Mouse (Mus musculus): Measurements from ENCODE around the gene Tatdn2. TPM values are rescaled to one million over a fixed set of nuclear protein-coding genes. Genes with fewer than 3 reads are reported as not detected.

The Tatdn2 gene
- polyA plus RNA-seq, 1 experiment from 2014 or later: 0.37 TPM

- Histone ChIP-seq H3K4me2 (no peak overlapping the region), H3K36me3 (peaks cover 90% of the 10 kb centered on the region), H3K27ac (no peak overlapping the region), H3K4me3 (no peak overlapping the region), H3K4me1 (no peaks in the 10 kb centered on the region), H3K27me3 (no peaks in the 10 kb centered on the region), H3K9ac (no peak overlapping the region), H3K9me3 (no peaks in the 10 kb centered on the region)
- WGBS: 86% methylated on average over 3 of the region's 3 CpGs
- ATAC-seq (ENCODE audit: borderline replicate concordance, extremely low read depth, low FRiP score, low TSS enrichment): no peak
Observed at GRCm38 (mm10) chr6:113731296-113731695, 34.4 kb downstream of the Tatdn2 start.

- Histone ChIP-seq H3K4me2 (no peak overlapping the region), H3K9me3 (no peaks in the 10 kb centered on the region), H3K27ac (no peak overlapping the region), H3K4me1 (peaks cover 13% of the 10 kb centered on the region), H3K4me3 (no peak overlapping the region), H3K27me3 (no peaks in the 10 kb centered on the region), H3K36me3 (peaks cover 46% of the 10 kb centered on the region), H3K9ac (no peak overlapping the region)
- ATAC-seq (ENCODE audit: borderline replicate concordance, extremely low read depth, low FRiP score, low TSS enrichment): no peak
- WGBS: 91% methylated on average over 9 of the region's 9 CpGs
Observed at GRCm38 (mm10) chr6:113737318-113738046, 40.6 kb downstream of the Tatdn2 start.

- H3K9ac ChIP-seq: peak within 1 kb of the TSS; percentile 76
- H3K9me3 ChIP-seq: no peaks in the 10 kb centered on the region
- peak within 1 kb of the TSS; percentile 70 for H3K4me2 ChIP-seq
- H3K36me3 ChIP-seq: peaks cover 24% of the 10 kb centered on the region
- H3K27ac ChIP-seq: peak within 1 kb of the TSS; percentile 46; the same call in 1 of the 2 replicates
- H3K4me1 ChIP-seq: peaks cover 13% of the 10 kb centered on the region
- peak within 1 kb of the TSS; percentile 89 for H3K4me3 ChIP-seq
- H3K27me3 ChIP-seq: no peaks in the 10 kb centered on the region
- WGBS: 7% methylated on average over 41 of the region's 41 CpGs
- peak; percentile 77 for ATAC-seq (ENCODE audit: borderline replicate concordance, extremely low read depth, low FRiP score, low TSS enrichment)
Observed at GRCm38 (mm10) chr6:113740236-113741217, 43.7 kb downstream of the Tatdn2 start, which contains the start of gene Sec13. Gene Sec13 (minus strand): TSS chr6:113740743.

GRCm38 (mm10) chr6:113741425-113741824 is 44.6 kb downstream of the Tatdn2 start:
- H3K4me1 ChIP-seq: peaks cover 13% of the 10 kb centered on the region
- 64% methylated on average over 2 of the region's 2 CpGs for WGBS
- H3K36me3 ChIP-seq: peaks cover 15% of the 10 kb centered on the region
- no peaks in the 10 kb centered on the region for H3K9me3 ChIP-seq
- no peak for ATAC-seq (ENCODE audit: borderline replicate concordance, extremely low read depth, low FRiP score, low TSS enrichment)
- no peak overlapping the region for H3K4me3 ChIP-seq
- H3K4me2 ChIP-seq: no peak overlapping the region
- no peak overlapping the region for H3K27ac ChIP-seq
- no peak overlapping the region for H3K9ac ChIP-seq
- H3K27me3 ChIP-seq: 0 out of 2 replicates have a peak, but pooled peaks cover 2% of the 10 kb centered on the region

GRCm38 (mm10) chr6:113742321-113742720 is 45.5 kb downstream of the Tatdn2 start:
- no peak overlapping the region for H3K4me3 ChIP-seq
- peaks cover 13% of the 10 kb centered on the region for H3K4me1 ChIP-seq
- no peak overlapping the region for H3K4me2 ChIP-seq
- H3K9me3 ChIP-seq: no peaks in the 10 kb centered on the region
- peaks cover 9% of the 10 kb centered on the region for H3K36me3 ChIP-seq
- 58% methylated on average over 1 of the region's 1 CpGs for WGBS
- no peak overlapping the region for H3K27ac ChIP-seq
- peaks cover 8% of the 10 kb centered on the region; the same call in 1 of the 2 replicates for H3K27me3 ChIP-seq
- no peak for ATAC-seq (ENCODE audit: borderline replicate concordance, extremely low read depth, low FRiP score, low TSS enrichment)
- H3K9ac ChIP-seq: no peak overlapping the region

- WGBS: 52% methylated on average over 1 of the region's 1 CpGs
Observed at GRCm38 (mm10) chr6:113743111-113743510, 46.3 kb downstream of the Tatdn2 start.

GRCm38 (mm10) chr6:113745117-113745516 is 48.3 kb downstream of the Tatdn2 start:
- Histone ChIP-seq H3K4me3 (no peak overlapping the region), H3K36me3 (no peaks in the 10 kb centered on the region), H3K9ac (no peak overlapping the region), H3K4me2 (no peak overlapping the region), H3K9me3 (no peaks in the 10 kb centered on the region), H3K27ac (no peak overlapping the region), H3K4me1 (peaks cover 3% of the 10 kb centered on the region; the same call in 1 of the 2 replicates), H3K27me3 (peaks cover 31% of the 10 kb centered on the region)
- ATAC-seq (ENCODE audit: borderline replicate concordance, extremely low read depth, low FRiP score, low TSS enrichment): no peak

More at GRCm38 (mm10) chr6:113743111-113743510, 46.3 kb downstream of the Tatdn2 start:
- Histone ChIP-seq H3K9ac (no peak overlapping the region), H3K27ac (no peak overlapping the region), H3K27me3 (peaks cover 14% of the 10 kb centered on the region), H3K4me2 (no peak overlapping the region), H3K9me3 (no peaks in the 10 kb centered on the region), H3K36me3 (peaks cover 1% of the 10 kb centered on the region; the same call in 1 of the 2 replicates), H3K4me1 (peaks cover 13% of the 10 kb centered on the region), H3K4me3 (no peak overlapping the region)
- no peak for ATAC-seq (ENCODE audit: borderline replicate concordance, extremely low read depth, low FRiP score, low TSS enrichment)

- H3K27me3 ChIP-seq: peaks cover 31% of the 10 kb centered on the region
- no peak overlapping the region for H3K4me2 ChIP-seq
- H3K4me3 ChIP-seq: no peak overlapping the region
- H3K36me3 ChIP-seq: no peaks in the 10 kb centered on the region
- WGBS: 78% methylated on average over 14 of the region's 14 CpGs
- H3K9ac ChIP-seq: no peak overlapping the region
- ATAC-seq (ENCODE audit: borderline replicate concordance, extremely low read depth, low FRiP score, low TSS enrichment): no peak
- no peaks in the 10 kb centered on the region for H3K4me1 ChIP-seq
- H3K27ac ChIP-seq: no peak overlapping the region
- H3K9me3 ChIP-seq: no peaks in the 10 kb centered on the region
Observed at GRCm38 (mm10) chr6:113747284-113747683, 50.4 kb downstream of the Tatdn2 start.

- Histone ChIP-seq H3K4me3 (no peak overlapping the region), H3K4me2 (peak overlapping the region; percentile 9), H3K27me3 (peaks cover 31% of the 10 kb centered on the region), H3K36me3 (no peaks in the 10 kb centered on the region), H3K4me1 (no peaks in the 10 kb centered on the region), H3K9me3 (no peaks in the 10 kb centered on the region), H3K9ac (no peak overlapping the region), H3K27ac (no peak overlapping the region)
- no peak for ATAC-seq (ENCODE audit: borderline replicate concordance, extremely low read depth, low FRiP score, low TSS enrichment)
- WGBS: 24% methylated on average over 26 of the region's 26 CpGs
Observed at GRCm38 (mm10) chr6:113748351-113748750, 51.5 kb downstream of the Tatdn2 start.

GRCm38 (mm10) chr6:113749119-113749685 is 52.4 kb downstream of the Tatdn2 start:
- H3K4me2 ChIP-seq: peak overlapping the region; percentile 9; the same call in 1 of the 2 replicates
- 54% methylated on average over 17 of the region's 17 CpGs for WGBS
- no peaks in the 10 kb centered on the region for H3K4me1 ChIP-seq
- H3K9me3 ChIP-seq: no peaks in the 10 kb centered on the region
- H3K27ac ChIP-seq: no peak overlapping the region
- no peak overlapping the region for H3K4me3 ChIP-seq
- H3K9ac ChIP-seq: no peak overlapping the region
- peaks cover 31% of the 10 kb centered on the region for H3K27me3 ChIP-seq
- ATAC-seq (ENCODE audit: borderline replicate concordance, extremely low read depth, low FRiP score, low TSS enrichment): no peak
- H3K36me3 ChIP-seq: no peaks in the 10 kb centered on the region

Measured in lung, embryonic 15.5 days (tissue).